Mouse (Mus musculus): ENCODE results near the gene Hap1.

DNA sequence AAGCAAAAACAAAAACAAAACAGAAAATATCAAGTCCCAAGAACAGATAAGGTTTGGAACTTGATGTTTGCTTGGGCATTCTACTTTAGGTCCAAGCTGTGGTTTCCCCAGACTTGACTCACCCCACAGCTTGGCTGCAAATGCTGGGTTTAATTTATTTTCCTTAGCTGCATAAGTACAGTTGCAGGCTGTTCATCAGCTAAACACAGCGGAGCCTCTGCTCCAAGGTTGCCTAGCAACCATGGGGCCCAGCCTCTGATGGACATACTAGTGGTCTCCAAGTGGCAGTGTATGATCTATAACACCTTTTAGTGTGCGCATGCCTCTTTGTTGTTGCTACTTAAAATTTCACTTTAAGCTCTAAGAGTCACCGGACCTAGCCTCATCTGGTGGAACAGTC, 20.2 kb downstream of the Hap1 start:
- TF ChIP-seq CTCF (IDR thresholded peaks at IDR 0.05; ENCODE audit: low read depth): no peak
- no peak for TF ChIP-seq EP300 (IDR thresholded peaks at IDR 0.05; ENCODE audit: low read depth)

Data from heart, postnatal 0 days (tissue).